Mouse (Mus musculus) mammary gland, adult 2 months (tissue): ENCODE results near the gene Clec18a. TPM values are rescaled to one million over a fixed set of nuclear protein-coding genes. Genes with fewer than 3 reads are reported as not detected.

Experiments
- polyA plus RNA-seq: library from polyadenylated mRNA; depleted of rRNA; stranded (reverse); fragments of >200 nt; gene quantifications from 2 replicates; pipeline ENCODE4 v1.2.3, GENCODE M21; 2012; ENCODE audit warnings: low replicate concordance; rRNA removed

Clec18a gene
- 0.40 TPM in 1 of 2 replicates, not detected in the other for polyA plus RNA-seq

DNA sequence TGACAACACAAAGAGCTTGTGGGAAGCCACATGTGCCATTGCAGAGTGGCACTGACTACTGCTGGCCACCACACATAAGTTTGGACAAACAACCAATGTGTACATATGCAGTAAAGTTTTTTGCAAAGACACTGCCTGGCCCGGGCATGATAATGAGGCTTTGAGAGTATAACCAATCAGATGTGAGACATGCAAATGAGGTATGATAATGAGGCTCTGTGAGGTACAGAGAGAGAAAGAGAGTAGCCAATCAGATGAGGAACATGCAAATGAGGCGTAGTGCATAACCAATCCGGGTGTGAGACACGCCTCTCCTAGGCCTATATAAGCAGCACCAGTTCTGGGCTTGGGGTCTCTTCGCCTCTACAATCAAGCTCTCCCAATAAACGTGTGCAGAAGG lies at the start of gene Clec18a:
Gene Clec18a, minus strand, starts transcription at position 101 of the 400 bp plus-strand sequence.

DNA sequence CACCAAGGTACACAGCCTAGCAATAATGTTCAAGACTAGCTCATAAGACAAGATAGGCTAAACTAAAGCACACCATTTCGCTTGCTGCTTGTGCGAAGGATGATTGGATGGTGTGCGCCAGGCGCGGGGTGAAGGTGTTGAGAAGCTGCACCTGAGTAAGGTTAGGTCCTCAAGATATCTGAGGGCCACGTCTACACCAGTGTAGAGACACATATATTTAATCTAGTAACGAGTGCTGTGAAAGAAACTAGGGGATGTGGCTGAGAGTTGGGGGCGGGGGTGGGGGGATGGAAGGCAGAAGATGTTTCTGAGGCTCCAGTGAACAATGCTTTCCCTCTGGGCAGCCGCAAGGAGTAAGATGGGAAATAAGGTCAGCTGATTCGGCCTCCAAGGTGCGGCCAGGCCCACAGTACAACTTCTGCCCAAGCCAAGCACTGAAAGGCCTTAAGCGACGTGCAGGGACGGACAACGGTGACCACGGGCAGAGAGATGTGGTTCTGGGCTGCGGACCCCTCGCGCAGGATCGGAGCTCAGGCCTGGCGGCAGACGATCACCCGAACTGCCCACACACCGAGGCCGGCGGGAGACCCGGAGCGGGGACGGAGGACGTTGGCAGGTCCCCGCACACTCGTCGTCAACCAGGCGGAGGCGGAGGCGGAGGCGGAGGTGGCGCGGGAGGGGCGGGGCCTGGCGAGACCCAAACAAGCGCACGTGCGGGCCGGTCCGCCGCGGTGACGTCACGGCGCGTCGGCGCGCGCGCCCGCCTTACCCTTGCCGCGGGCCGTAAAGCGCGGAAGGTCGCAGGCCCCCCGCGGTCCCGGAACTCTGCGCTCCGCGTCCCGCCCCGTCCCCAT lies 1.9 kb upstream of the Clec18a start, which contains the start of gene Pdpr:
Gene Pdpr, plus strand, starts transcription at position 766 of the 854 bp plus-strand sequence.

DNA sequence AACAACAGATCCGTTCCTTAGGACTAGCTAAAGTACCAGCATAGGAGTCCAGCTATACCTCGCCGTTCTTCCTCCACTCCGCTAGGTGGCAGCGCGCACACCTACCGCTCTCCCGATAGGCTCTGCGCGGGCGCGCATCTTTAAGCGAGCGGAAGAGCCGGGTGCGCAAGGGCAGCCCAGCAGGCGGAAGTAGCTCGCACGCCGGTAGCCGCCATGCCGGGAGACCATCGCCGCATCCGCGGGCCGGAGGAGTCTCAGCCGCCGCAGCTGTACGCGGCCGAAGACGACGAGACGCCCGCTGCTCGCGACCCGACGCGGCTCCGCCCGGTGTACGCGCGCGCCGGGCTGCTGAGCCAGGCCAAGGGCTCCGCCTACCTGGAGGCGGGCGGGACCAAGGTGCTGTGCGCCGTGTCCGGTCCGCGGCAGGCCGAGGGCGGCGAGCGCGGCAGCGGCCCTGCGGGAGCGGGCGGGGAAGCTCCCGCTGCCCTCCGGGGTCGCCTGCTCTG lies 36.0 kb downstream of the Clec18a start, which contains the start of gene Exosc6:
Gene Exosc6, plus strand, starts transcription at position 182 of the 506 bp plus-strand sequence.

DNA sequence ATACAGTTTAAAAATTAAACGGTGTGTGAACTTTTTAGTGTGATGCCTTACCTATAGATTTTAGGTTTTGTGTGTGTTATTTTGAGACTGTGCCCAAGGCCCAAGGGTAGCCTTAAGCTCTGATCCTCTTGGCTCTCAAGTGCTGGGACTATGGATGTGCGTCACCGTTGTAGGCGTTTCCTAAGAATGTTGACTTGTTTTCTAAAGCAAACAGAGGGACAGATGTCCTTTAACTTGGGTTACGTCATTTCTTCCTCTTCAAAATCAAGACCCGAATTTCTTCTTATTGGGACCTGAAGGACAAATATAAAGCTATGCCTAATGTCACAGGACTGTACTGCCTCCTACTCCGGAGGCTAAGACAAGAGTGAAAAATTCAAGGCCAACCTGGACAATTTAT lies 59.3 kb downstream of the Clec18a start, which contains the start of gene Aars:
Gene Aars, plus strand, starts transcription at position 229 of the 400 bp plus-strand sequence.

DNA sequence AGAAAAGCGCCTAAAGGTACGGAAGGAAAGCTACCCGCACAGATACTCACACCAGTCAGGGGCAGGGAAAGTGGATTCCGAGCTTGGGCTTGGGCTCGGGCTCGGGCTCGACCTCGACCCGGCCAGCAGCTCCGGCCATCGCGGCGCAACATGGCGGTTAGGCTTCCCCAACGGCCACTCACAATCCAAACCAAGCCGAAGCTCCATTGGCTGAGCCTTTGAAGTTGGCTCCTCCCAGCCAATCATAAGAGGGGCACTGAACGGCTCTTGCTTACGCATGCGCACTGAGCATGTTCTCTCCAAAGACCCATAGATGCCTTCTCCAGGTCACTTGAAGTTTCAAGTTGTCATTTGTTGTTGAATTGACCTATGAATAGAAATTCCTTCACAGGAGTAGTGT lies 60.7 kb downstream of the Clec18a start, which contains the start of gene Ddx19b:
Gene Ddx19b, minus strand, starts transcription at position 180 of the 400 bp plus-strand sequence.

Other genes starting within 250 kb of the Clec18a start
- 28.8 and 48.9 TPM in 2 replicates for gene Cog4, start 245.8 kb downstream of the Clec18a start, polyA plus RNA-seq
- gene Sf3b3, start 245.6 kb downstream of the Clec18a start, polyA plus RNA-seq: 25.8 and 42.1 TPM in 2 replicates
- gene Fuk, start 189.9 kb downstream of the Clec18a start, polyA plus RNA-seq: 14.6 and 19.3 TPM in 2 replicates
- 38.9 and 60.7 TPM in 2 replicates for gene St3gal2, start 172.5 kb downstream of the Clec18a start, polyA plus RNA-seq
- gene Ddx19a, start 94.6 kb downstream of the Clec18a start, polyA plus RNA-seq: 18.5 and 41.3 TPM in 2 replicates
- 1.8 and 4.3 TPM in 2 replicates for gene Ddx19b, start 60.7 kb downstream of the Clec18a start, polyA plus RNA-seq
- gene Aars, start 59.3 kb downstream of the Clec18a start, polyA plus RNA-seq: 24.1 and 26.0 TPM in 2 replicates
- gene Exosc6, start 36.1 kb downstream of the Clec18a start, polyA plus RNA-seq: 36.4 TPM in 1 of 2 replicates, not detected in the other
- gene Pdpr, start 2.2 kb upstream of the Clec18a start, polyA plus RNA-seq: 17.3 and 26.6 TPM in 2 replicates
- gene Glg1, start 166.8 kb upstream of the Clec18a start, polyA plus RNA-seq: 43.8 and 49.9 TPM in 2 replicates
- 9.5 and 14.6 TPM in 2 replicates for gene Rfwd3, start 207.8 kb upstream of the Clec18a start, polyA plus RNA-seq
- 1.1 and 3.3 TPM in 2 replicates for gene Mlkl, start 245.8 kb upstream of the Clec18a start, polyA plus RNA-seq